Mouse (Mus musculus): Measurements from ENCODE around the gene Ngf.

DNA sequence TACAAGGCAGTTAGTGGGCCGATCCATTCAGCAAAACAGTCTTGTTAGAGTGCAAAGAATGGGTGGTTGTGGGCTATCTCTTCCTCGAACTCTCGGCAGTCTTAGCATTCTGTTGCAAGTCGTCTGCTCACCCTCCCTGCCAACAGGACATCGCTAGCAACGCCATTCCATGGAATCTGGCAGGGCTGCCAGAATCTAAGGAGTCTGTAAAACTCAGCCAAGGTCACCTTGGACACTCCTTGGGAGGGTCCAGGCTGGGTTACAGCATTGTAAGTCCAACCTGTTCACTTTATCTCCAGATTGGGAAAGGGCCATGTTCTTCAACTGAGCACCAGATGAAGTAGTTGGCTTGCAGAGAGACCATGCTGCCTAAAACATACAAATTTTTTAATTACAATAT lies 29.2 kb downstream of the Ngf start:
- TF ChIP-seq CTCF (IDR thresholded peaks at IDR 0.05; ENCODE audit: low read depth): no peak
- no peak for TF ChIP-seq EP300 (IDR thresholded peaks at IDR 0.05; ENCODE audit: low read depth)
